Mouse (Mus musculus) liver, embryonic 14.5 days (tissue): Measurements from ENCODE around the gene Zfp451. TPM values are rescaled to one million over a fixed set of nuclear protein-coding genes. Genes with fewer than 3 reads are reported as not detected.
A peak's percentile ranks its signal among the peaks of the same experiment; 100 is the strongest.

Experiments
- ATAC-seq: fragments of 200-750 bp; cut with Nextera tagmentation; 2 replicates; pipeline ENCODE4 v1.8.0; 2017; ENCODE audit warnings: moderate number of reproducible peaks, mild to moderate bottlenecking, moderate library complexity; ENCODE audit not compliant: insufficient read depth
- DNase-seq, 3 experiments: peaks; one replicate each; pipeline ENCODE4 v3.0.0-alpha.2; 2012 to 2013; ENCODE audit warnings: low read depth in 3 of 3, low spot score in 3 of 3
- H3K27ac ChIP-seq: fragments of 300-500 bp; sonication (generic); 2 replicates; pipeline ENCODE4 v1.5.1; 2014; ENCODE audit warnings: moderate library complexity, mild to moderate bottlenecking, control low read depth, inconsistent platforms
- H3K27me3 ChIP-seq: fragments of 300-500 bp; sonication (generic); 2 replicates; pipeline ENCODE4 v1.6.1; 2014; ENCODE audit warnings: mild to moderate bottlenecking, low read length, moderate library complexity; ENCODE audit not compliant: control insufficient read depth, insufficient read depth
- H3K36me3 ChIP-seq: fragments of 300-500 bp; sonication (generic); replicated peaks from 2 replicates; pipeline ENCODE4 v1.6.1; 2014; ENCODE audit warnings: low read depth; ENCODE audit not compliant: control insufficient read depth, insufficient read depth
- H3K4me1 ChIP-seq, 2 experiments: fragments of 200-500 bp in 1 of 2; fragments of 300-500 bp in 1 of 2; sonication (generic) in 1 of 2; replicated peaks; 2 replicates each; pipeline ENCODE4 v1.6.1; 2012 to 2014; ENCODE audit warnings: antibody characterized with exemption in 1 of 2, inconsistent platforms in 1 of 2, low read length in 1 of 2; ENCODE audit not compliant: control insufficient read depth in 2 of 2, insufficient read depth in 2 of 2
- H3K4me2 ChIP-seq: fragments of 300-500 bp; sonication (generic); 2 replicates; pipeline ENCODE4 v1.6.1; 2014; ENCODE audit warnings: low read depth, mild to moderate bottlenecking, control low read depth, moderate library complexity
- H3K4me3 ChIP-seq, 2 experiments: fragments of 200-500 bp in 1 of 2; fragments of 300-500 bp in 1 of 2; sonication (generic) in 1 of 2; 2 replicates each; pipeline ENCODE4 v1.5.1; 2012 to 2014; ENCODE audit warnings: low read depth in 2 of 2, low read length in 2 of 2, mild to moderate bottlenecking in 2 of 2, control low read depth in 1 of 2, inconsistent platforms in 1 of 2, moderate library complexity in 1 of 2; ENCODE audit not compliant: insufficient read depth in 1 of 2
- H3K9ac ChIP-seq: fragments of 300-500 bp; sonication (generic); replicated peaks from 2 replicates; pipeline ENCODE4 v1.6.1; 2014; ENCODE audit warnings: mild to moderate bottlenecking, control low read depth, moderate library complexity
- H3K9me3 ChIP-seq: fragments of 300-500 bp; sonication (generic); 2 replicates; pipeline ENCODE4 v1.6.1; 2016; ENCODE audit warnings: low read length, mixed read lengths; ENCODE audit not compliant: control insufficient read depth
- CTCF ChIP-seq: IDR thresholded peaks from 2 replicates; pipeline ENCODE4 v1.5.1; 2016; ENCODE audit warnings: antibody characterized with exemption, low read depth, control low read depth
- EP300 ChIP-seq: IDR thresholded peaks from 2 replicates; pipeline ENCODE4 v1.6.1; 2016; ENCODE audit warnings: antibody characterized with exemption, low read depth
- WGBS: fragments of 180-500 bp; shearing (Covaris S2); extraction: QIAGEN DNeasy Blood & Tissue Kit; methylation state at CpG from one replicate; pipeline ENCODE4 v1.1.7; 2014; ENCODE audit not compliant: insufficient replicate concordance; 5-methylcytosine and 5-hydroxymethylcytosine counted together
- polyA plus RNA-seq, 2 experiments: library from polyadenylated mRNA; depleted of rRNA in 1 of 2; stranded (reverse) in 1 of 2; unstranded in 1 of 2; fragments of >200 nt; fragmentation: Nextera tagmentation in 1 of 2; extraction: Ambion mirVana in 1 of 2; gene quantifications; 2 replicates each; pipeline versions ENCODE4 v1.2.1 to v1.2.3; 2012 to 2014

The Zfp451 gene
- polyA plus RNA-seq, 2 experiments: 5.6 to 6.1 TPM

DNA sequence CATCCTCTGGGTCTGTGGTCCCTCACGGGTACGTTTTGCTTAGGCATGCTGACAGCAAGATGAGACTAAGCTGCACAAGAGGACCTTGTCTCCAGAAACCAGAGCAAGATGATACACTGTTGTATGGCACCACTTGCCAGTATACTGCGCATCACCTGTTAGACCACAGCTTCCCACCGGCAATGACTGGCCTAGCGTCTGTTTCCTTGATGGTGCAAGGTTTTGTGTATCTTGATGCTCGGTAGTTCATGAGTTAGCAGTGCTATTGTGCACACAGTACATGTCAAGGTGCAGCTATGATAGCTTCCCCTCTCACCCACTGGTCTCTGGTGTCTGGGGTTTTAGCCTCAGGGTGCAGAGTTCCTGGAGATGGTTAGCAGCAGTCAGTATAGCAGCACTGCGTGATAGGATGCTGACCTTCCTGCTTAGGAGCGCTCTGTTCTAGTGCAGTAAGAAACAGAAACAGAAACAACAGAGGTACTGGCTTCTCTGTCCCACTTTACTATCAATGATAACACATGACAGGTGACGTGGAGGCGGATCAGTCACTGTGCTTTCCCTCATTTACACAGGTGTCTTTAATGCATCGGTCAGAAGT is 75.6 kb downstream of the Zfp451 start:
- peaks cover 2% of the 10 kb centered on the region for H3K36me3 ChIP-seq
- no peak overlapping the region for H3K4me2 ChIP-seq
- H3K27me3 ChIP-seq: no peaks in the 10 kb centered on the region
- H3K9ac ChIP-seq: no peak overlapping the region
- no peak overlapping the region for H3K27ac ChIP-seq
- 0 out of 2 replicates have a peak, but pooled peaks have one; percentile 11 for ATAC-seq
- no peak for TF ChIP-seq CTCF
- no peak for TF ChIP-seq EP300
- no peak overlapping the region for H3K4me3 ChIP-seq
- DNase-seq: no peak
- H3K4me1 ChIP-seq: no peaks in the 10 kb centered on the region
- H3K9me3 ChIP-seq: no peaks in the 10 kb centered on the region
- WGBS: 73% methylated on average over 11 of the region's 11 CpGs

DNA sequence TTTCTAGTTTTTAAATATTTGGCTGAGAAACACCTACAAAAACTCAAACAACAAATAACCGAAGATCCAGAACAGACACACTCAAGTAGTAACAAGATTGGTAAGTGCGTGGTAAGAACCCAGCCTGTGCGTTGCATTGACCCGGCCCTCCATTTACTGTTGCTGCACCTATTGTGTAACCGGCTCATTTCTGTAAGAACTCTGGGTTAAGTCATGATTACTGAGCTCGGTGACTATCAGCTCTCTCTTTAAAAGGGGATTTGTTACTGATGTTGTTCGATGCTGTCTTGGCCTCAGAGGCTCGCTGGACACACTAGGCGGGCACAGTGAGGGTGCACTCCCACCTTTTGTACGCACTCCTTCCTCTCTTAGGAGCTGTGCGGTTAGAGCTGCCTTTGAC is 76.1 kb downstream of the Zfp451 start:
- Histone ChIP-seq H3K36me3 (peaks cover 2% of the 10 kb centered on the region), H3K27ac (no peak overlapping the region)

DNA sequence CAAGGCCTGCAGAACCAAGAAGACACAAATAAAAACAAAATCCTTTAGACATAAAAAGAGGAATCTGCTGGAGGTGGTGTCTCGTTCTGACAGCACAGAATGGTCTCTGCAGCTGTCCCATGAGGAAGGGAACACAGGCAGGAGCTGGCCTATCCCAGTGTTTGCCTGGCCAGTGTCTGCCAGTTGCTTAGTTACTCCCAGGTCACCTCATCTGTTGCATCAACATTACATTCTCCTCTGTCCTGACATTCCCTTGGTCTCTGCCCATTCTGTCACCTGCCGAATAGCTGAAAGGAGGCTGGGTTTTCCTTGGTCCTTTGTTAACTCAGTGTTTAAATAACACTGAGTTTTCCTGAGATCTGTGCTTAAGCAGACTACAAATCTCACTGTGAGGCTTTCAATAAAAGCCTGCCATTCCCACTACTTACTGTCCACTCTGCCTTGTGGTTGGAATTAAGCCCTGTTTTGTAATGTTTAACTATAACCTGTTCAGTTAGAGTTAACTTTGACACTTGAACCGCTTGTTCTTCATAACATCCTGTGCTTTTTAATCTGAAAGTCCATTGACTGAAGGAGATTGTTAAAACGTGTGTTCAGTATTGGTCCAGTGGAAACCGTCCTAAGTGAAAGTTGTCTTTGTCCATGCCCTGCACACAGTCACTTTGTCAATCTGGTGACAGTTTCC is 80.3 kb downstream of the Zfp451 start:
- WGBS: 64% methylated on average over 5 of the region's 5 CpGs
- H3K4me3 ChIP-seq: no peak overlapping the region
- TF ChIP-seq CTCF: no peak
- no peak for TF ChIP-seq EP300
- no peaks in the 10 kb centered on the region; the same call in none of the 2 replicates for H3K36me3 ChIP-seq
- no peak for DNase-seq
- H3K27ac ChIP-seq: no peak overlapping the region
- H3K27me3 ChIP-seq: no peaks in the 10 kb centered on the region
- no peaks in the 10 kb centered on the region for H3K9me3 ChIP-seq
- no peaks in the 10 kb centered on the region for H3K4me1 ChIP-seq
- H3K9ac ChIP-seq: no peak overlapping the region
- no peak overlapping the region for H3K4me2 ChIP-seq
- ATAC-seq: peak; percentile 53; the same call in 1 of the 2 replicates

More for the DNA sequence above, 76.1 kb downstream of the Zfp451 start:
- ATAC-seq (no peak), DNase-seq (no peak)
- no peak overlapping the region for H3K4me2 ChIP-seq
- no peaks in the 10 kb centered on the region for H3K4me1 ChIP-seq
- H3K27me3 ChIP-seq: no peaks in the 10 kb centered on the region
- H3K9me3 ChIP-seq: no peaks in the 10 kb centered on the region
- no peak overlapping the region for H3K9ac ChIP-seq
- WGBS: 85% methylated on average over 11 of the region's 11 CpGs
- H3K4me3 ChIP-seq: no peak overlapping the region
- TF ChIP-seq CTCF (no peak), EP300 (no peak)

DNA sequence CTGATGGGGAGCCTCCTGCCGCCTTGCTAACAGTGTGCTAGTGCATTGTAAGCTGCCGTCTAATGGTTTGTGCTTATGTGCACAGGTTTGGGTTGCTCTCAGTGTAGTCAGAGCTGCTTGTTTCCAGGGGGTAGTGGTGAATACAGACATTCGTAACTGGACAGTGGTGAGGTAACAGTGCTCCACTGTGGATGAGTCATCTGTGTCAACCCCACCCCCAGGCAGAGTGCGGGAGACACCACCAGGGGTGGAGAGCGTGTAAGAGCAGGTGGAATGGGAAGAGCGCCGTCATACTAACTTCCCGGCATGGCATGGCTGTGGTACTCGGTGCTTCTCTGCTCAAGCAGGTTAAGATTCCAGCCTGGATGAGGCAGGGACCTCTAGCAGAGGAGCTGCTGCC is 81.4 kb downstream of the Zfp451 start:
- no peaks in the 10 kb centered on the region for H3K9me3 ChIP-seq
- no peak overlapping the region for H3K27ac ChIP-seq
- DNase-seq (no peak), ATAC-seq (0 out of 2 replicates have a peak, but pooled peaks have one; percentile 23)
- no peak overlapping the region for H3K9ac ChIP-seq
- H3K4me3 ChIP-seq: no peak overlapping the region
- no peaks in the 10 kb centered on the region for H3K4me1 ChIP-seq
- TF ChIP-seq EP300: no peak
- no peak for TF ChIP-seq CTCF
- no peaks in the 10 kb centered on the region for H3K27me3 ChIP-seq
- 78% methylated on average over 9 of the region's 9 CpGs for WGBS
- H3K36me3 ChIP-seq: no peaks in the 10 kb centered on the region; the same call in none of the 2 replicates
- H3K4me2 ChIP-seq: no peak overlapping the region

DNA sequence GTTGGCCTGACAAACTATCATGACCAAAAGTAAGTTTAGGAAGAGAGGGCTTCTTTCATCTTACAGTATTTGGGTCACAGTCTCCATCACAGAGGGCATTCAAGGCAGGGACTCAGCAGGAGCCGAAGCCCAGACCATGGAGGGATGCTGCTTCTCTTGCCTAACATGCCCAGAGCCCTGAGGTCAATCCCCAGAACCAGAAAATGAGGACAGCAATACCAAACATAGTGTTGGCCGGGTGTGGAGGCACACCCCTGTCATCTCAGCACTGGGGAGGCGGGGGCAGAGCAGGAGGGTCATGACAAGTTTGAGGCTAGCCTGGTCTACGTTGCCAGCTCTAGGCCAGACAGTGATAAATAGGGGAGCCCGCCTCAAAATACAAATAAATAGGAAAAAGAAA is 89.3 kb downstream of the Zfp451 start:
- H3K27ac ChIP-seq: no peak overlapping the region
- no peak for ATAC-seq
- DNase-seq: no peak
- H3K4me1 ChIP-seq: peaks cover 0 to 5% of the 10 kb centered on the region in 2 experiments; a peak in 2 of 4 replicates
- TF ChIP-seq EP300: no peak
- no peak for TF ChIP-seq CTCF
- H3K4me2 ChIP-seq: no peak overlapping the region
- H3K4me3 ChIP-seq: no peak overlapping the region
- no peaks in the 10 kb centered on the region for H3K27me3 ChIP-seq
- H3K9ac ChIP-seq: no peak overlapping the region
- no peaks in the 10 kb centered on the region for H3K9me3 ChIP-seq
- H3K36me3 ChIP-seq: no peaks in the 10 kb centered on the region; the same call in none of the 2 replicates
- WGBS: 76% methylated on average over 5 of the region's 5 CpGs
